Mouse (Mus musculus) CD8-positive naive resting alpha-beta T cell, adult 2 months (primary cell): ENCODE measurements around the gene Mpzl2.
A peak's percentile ranks its signal among the peaks of the same experiment; 100 is the strongest.
"Not testable (repeated sequence)": the region's sequence is repeated elsewhere in the genome, so short reads cannot be mapped to it uniquely, and the experiment has no call there.

ENCODE experiments used
- DNase-seq, 2 experiments: peaks; one replicate each; pipeline ENCODE4 v3.0.0; 2022; ENCODE audit warnings: low read depth in 2 of 2, low spot score in 2 of 2

Gene Mpzl2

DNA sequence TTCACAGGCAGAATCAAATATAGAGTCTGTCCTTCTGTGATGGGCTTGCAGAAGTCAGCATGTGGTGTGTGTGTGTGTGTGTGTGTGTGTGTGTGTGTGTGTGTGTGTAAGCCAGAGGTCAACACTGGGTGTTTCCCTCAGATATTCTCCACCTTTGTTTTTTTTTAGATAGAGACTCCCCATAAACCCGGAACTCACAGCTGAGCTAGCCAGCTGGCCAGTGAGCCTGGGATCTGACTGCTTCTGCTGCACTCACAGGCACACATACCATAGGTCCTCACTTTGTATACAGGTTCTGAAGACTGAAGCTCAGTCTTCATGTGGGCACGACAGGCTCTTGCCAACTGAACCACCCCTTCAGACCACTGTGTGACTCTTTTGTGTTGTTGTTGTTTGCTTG lies 7.3 kb upstream of the Mpzl2 start:
- no peak for DNase-seq

DNA sequence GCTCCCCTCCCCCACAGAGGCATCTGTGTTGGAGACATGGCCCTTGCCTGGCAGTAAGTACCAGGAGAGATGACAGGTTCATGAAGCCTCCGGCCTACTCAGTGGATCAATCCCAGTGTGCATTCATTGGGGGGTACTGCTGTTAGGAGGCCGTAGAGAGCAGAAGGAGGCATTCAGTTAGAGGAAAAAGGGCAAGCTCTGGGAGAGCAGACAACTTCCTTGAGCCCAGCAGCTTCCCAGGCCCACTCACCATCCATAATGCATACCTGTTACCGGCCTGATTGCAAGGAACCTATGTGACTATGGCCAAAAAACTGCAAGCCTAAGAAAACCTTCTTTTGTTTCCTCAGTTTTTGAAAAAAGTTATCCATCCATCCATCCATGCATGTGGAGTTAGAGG lies 5.1 kb upstream of the Mpzl2 start:
- no peak for DNase-seq

DNA sequence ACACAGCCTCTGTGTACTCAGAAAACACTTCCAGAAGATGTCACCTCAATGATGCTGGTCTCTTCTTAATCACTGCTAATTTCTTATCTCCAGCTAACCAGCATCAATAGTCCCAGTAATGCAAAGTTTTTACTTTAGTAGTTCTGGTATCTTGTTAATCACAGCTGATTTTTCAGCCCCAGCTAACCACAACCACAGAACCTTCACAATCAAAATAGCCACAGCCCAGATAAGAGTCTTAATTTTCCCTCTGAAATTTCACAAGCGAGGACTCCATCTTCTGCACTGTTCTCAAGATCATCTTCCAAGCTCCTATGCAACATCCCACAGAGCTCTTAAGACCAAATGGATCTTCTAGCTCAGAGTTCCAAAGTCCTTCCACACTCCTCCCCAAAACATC lies 1.8 kb upstream of the Mpzl2 start:
- DNase-seq: not testable (repeated sequence)

DNA sequence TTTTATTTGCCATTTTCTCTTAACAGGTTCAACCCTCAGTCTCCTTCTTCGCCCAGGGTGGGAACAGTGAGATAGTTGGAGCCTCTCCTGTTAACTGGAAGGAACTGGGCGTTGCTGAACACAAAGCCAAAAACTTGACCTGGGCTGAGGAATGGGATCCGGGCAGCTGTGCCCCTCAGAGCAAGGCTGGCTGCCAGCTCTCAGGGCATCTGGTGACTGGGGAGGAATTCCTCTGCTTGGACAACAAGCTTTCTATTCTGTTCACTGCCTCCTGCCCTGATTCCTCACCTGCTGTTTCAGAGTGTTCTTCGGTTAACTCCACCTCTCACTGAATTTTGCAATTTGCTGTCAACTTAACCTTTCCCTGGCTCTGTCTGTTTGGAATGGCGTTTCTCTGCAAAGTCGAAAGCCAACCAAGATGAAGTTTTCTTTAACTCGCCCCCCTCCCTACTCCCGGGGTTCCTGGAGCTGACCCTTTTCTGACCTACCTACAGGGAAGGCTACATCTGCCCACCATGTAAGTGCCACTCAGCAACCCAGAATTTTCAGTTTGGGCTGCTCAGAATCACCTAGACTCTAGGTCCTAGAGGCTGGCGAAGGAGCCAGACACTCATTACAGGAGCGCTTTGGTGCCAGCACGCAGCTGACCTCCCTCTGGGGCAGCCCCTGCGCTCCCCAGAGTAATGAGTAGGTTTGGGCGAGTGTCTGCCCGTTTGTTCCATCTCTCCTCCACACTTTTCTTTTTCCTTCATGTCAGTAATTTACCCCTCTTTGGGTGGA lies 657 bp downstream of the Mpzl2 start:
- no peak for DNase-seq

DNA sequence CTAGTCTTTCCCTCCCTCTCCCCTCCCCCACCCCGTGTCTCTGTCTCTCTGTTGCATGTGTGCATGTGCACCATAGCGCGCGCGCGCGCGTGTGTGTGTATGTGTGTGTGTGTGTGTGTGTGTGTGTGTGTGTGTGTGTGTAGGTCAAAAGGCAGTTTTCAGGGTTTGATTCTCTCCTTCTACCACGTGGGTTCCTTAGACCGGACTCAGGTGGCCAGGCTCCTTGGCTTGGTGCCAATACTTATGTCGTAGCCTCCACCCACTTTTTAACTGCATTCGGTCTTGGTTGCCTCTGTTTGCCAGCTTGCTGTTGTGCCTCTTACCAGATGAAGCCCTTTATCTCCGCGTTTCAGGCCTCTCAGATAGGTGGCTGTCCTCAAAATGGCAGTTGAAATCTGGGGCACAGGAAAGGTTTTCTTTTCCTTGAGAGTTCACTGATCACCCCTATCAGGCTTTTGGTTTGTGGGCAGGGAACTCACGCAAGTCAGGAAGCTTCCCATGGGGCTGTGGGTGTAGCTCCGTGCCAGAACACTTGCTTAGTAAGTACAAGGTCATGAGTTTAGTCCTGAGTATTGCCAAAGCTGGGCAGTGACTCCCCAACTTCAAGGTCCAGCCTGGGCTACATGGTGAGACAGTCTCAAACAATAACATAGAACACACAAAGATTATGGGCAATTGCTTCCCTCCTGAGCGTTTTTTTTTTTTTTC lies 1.7 kb downstream of the Mpzl2 start:
- DNase-seq: no peak

DNA sequence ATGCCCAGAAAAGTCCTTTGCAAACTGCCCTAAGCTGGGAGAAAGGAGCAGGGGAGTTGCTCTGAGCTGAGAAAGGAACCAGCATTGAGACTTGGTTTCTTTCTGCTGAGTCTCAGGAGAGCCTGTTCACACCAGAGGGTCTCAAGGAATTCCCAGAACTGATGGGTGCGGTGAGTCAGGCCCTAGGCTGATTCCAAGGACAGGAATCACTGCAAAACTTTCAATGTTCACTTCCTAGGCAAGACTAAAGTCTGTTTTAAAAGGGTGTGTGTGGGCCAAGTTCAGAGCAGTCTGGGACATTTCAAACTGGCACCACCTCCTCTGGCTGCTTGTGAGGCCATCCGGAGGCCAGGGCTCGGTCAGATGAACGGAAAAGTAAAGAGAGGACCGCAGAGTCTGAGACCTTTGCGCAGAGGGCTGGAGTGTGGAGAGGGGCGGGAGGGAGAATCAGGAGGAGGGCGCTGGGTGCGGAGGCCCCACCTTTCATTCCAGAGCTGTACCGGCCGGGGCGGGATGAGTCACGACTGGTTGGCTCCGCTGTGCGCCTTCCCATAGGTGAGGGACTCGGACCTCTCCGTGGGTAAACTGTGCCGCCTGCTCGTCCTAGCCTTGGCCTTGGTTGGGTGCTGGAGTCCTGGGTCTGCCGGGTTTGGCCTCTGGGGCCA lies 2.6 kb downstream of the Mpzl2 start:
- no peak for DNase-seq

DNA sequence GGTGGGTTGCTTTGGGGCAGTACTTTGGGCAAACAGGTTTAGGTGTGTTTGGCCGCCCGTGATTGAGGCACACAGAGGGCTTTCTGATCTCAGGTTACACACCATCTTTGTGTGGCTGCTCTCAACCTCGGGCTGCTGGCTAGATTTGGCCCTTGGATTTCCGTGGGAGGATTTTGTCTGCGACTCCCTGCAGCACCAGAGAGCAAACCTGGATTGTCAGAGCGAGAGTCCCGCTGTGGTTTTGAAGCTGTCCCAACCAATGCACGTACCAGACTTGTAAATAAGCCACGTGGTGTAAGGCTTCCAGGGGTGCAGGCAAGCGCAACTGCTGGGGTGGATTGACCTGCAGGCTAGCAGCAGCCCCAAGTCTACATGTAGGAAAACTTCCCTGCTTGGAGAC lies 3.3 kb downstream of the Mpzl2 start:
- DNase-seq: no peak

DNA sequence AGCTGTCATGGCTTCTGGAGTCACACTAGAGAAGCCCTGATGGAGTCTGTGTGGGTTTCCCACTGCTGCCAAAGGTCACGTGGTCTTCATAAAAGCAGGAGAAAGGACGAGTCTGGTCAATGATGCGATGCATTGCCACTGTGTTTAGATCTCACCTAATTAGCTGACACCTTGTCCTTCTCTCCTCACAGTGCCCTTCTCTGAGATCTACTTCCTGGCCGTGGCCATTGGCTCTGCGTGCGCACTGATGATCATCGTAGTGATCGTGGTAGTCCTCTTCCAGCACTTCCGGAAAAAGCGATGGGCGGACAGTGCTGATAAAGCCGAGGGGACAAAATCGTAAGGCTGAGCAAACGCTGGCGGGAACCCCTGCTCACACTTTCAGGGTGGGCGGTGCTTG lies 7.4 kb downstream of the Mpzl2 start:
- no peak for DNase-seq

DNA sequence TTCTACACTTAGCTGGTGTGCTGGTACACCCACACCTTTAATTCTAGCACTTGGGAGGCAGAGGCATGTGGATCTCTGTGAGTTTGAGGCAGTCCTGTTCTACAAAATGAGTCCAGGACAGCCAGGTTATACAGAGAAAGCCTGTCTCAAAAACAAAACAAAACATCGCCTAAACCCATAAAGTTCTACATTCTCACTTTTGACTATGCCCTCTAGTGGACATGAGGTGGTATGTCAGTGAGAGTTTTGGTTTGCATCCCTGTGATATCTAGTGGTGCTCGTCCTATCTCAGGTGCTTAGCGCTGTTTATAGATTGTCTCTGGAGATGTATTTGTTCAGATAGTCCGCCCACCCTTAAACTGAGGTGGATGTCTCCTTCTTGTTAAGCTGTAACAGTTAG lies 8.9 kb downstream of the Mpzl2 start:
- DNase-seq: peak; percentile 33 to 58

DNA sequence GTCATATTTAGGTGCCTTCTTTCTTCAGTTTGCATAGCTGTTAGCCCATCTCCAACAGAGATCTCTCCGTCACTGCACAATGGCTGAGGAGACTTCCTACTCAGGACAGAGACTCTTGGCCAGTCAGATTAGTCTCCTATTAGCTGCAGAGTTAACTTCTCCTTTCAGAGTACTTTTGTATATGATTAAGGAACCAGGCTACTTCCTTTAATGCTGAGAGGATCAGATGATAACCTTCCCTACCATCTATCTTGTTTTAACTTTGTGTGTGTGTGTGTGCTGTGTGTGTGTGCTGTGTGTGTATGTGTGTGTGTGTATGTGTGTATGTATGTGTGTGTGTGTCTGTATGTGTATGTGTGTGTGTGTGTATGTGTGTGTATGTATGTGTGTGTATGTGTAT lies 10.1 kb downstream of the Mpzl2 start:
- no peak for DNase-seq

DNA sequence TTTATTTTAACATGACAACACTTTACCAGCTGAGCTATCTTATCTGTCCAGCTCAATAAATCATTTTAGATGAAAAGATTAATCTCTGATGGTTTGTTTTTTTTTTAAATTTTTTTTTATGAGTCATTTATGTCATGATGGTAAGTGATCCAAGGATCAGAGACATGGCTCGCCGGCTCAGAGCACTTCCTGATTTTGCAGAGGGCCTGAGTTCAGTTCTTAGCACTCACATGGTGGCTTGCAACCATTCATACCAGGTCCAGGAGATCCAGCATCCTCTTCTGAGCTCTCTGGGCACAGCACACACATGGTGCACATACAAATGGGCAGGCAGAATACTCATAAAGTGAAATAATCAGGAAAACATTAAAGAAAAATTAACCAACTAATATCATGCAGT lies 10.7 kb downstream of the Mpzl2 start:
- DNase-seq: no peak

DNA sequence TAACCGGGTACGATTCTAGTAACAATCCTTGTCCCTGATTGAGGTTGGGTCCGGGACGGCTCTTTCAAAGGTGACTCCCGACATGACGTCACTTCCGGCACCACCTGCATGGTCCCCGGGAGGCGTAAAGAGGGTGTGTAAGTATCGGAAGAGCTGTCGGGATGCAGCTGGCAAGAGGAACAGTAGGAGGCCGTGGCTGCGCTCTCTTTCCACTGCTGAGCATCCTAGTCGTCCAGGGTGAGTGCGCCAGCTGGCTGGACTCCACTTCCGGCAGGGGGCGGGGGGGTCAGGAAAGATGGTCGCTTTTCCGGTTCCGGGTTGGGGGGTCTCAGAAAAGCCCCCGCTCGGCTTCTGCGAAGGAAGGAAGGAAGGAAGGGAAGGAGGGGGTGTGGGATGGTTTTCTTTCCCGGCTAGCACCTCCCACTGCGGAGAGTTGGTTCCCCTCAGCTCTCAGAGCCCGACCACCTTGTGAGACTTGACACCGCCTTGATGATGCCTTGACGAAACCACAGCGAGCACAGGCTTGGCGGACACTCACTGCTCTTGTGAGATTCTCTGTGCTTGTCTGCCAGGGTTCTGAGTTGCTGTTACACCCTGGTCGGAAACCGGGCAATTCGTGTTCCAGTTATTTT lies 15.6 kb downstream of the Mpzl2 start, which contains the start of gene Mpzl3:
Gene Mpzl3, plus strand, starts transcription at position 105 of the 632 bp plus-strand sequence.
- DNase-seq: peak; percentile 78 to 84

DNA sequence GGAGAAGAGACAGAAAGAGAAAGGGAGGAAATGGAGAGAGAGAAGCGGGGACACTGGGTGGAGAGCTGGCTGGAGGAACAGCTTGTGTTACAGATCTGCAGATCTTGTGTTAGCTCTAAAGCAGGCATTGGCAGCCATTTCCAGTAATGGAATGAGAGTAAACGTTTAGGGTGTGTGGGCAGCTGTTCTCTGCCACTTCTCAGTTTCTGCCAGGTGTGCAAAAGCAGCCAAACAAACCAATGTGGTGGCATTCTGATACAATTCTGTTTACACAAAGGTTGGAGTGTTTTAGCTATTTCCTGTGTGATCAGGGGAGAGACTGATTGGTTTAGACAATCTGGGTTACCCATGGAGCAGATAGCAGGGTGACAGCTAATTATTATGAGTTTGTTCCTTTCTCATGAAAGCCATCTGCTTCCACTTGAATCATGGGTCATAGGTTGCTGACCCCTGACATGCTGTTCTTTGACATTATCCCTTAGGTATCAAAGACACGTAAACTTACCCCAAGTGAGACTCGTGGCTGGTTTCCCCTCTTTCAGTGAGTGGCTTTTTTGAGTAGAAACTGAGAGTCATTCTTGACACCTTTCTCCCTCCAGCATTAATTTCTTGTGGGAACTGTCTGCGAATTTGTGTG lies 18.8 kb downstream of the Mpzl2 start:
- DNase-seq: no peak

DNA sequence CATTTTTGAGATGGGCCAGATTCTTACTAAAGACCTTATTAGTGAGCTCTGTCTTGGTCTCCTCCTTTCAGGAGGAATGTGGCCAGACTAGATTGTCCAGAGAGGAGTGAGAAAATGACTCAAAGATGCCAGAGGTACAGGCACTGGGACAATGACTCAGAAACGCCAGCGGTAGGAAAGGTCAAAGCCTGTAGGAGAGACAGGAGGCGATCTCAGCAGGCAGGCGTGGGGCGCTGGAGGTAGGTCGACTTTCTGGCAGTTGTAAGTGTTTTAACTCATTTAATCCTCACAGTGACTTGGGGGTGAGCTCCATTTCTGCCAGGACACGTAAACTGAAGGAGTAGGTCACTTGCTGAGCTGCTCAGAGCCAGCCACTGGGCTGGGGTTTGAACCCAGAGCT lies 20.6 kb downstream of the Mpzl2 start:
- no peak for DNase-seq

DNA sequence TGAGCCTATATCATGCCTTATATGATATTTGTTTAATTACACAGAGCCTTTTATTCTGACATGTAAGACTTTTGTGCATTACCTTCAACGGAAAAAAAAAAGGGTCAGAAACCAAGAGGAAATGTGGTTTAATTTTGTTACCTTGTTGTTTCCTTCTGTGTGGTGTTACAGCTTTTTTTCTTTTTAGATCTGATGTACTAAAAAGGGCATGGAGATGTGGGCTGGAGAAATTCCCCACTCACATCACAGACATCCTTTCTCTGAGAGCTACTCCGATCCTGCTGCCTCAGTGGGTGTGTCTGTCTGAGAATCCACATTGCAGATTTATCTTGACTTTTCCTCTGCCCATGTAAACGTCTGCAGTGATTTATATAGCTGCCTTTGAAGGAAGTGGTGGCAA lies 23.1 kb downstream of the Mpzl2 start:
- peak in 1 of 2 experiments; percentile 43 for DNase-seq

DNA sequence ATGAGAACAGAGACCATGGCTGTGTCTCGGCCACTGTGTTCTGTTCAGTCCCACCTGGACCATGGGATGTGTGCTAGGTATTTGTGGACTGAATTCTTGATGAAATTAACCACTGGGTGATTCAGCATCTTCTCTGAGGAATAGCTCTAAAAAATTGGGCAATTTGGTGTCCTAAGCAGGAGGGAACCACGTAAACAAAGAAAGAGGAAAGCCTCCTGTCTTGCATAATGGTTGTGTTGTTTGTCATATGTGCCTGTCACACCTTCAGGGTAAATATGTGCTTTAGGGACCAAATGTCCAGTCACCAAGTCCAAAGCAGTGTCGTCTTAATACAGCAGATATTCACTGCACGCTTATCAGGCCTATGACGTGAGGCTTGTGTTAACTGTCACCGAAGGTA lies 24.8 kb downstream of the Mpzl2 start:
- DNase-seq: no peak

DNA sequence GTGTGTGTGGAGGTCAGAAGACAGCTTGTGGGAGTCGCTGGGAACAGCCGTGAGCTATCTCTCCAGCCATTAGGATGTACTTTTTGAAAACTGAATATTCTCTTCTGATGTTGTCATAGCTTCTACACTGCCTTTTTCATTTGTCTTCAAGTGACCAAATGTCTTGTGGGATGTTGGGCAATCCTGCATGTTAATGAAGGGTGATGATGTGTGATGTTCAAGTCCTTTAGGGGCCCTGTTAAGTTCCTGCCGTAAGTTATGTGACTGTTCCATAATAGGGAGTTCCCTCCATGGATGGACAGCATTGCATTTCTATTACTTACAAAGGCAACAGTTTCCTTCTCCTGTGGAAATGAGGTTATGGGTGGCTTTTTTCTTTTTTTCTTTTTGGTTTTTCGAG lies 27.1 kb downstream of the Mpzl2 start:
- DNase-seq: no peak

DNA sequence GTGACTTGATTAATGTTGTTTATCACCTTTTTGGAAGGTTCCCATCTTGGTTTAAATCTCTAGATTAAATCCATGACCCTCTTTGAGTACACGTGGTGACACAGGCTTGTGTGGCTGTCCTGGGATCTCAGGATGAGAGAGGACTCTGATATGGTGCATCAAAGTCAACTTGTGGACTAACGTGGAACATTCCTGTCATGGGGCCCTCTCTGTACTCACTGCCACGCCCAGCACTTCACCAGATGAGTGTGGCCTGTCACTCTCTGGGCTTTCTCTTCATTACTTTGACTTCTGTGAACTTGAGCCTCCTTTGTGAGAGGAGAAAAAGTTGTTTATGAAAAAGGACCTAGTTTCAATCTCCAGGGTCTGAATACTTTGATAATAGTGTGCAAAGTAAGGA lies 32.2 kb downstream of the Mpzl2 start:
- no peak for DNase-seq

DNA sequence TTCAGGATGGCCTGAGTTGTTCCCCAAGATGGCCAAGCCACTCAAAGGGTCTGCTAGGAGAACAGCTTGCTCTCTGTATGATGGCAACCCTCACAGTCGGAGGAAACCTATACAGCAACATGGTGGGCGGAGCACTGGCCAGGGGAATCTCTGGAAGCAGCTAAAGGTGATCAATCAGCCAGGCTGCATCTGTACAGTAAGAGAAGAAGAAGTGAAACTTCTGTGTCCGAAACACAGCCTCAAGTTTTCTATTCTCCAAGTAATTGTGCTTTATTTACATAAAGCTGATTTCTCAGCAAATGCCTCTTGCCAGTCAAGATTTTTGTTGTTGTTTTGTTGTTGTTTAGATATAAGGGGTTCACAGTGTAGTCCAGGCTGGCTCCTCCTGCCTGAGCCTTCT lies 38.3 kb downstream of the Mpzl2 start:
- no peak for DNase-seq

DNA sequence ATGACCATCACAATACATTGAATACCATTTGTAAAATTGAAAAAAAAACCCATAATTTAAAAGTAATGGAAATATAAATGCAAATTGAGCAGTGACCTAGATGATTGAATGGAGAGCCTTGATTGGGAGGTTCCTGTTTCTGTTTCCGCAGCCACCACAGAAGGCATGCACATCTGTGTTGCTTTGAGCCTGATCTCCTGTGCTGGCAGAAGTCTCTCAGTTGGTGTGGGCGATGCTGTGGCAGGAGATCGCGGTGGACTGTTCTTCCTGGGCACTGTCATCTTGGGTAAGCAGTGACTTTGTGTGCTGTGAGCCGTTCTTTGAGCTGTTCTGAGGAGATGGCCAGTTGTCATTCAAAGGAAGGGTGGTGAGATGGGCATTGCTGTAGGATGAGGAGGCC lies 39.4 kb downstream of the Mpzl2 start, which contains the start of gene Jaml:
Gene Jaml, plus strand, starts transcription at position 173 of the 400 bp plus-strand sequence.
- DNase-seq: peak; percentile 35 to 48

DNA sequence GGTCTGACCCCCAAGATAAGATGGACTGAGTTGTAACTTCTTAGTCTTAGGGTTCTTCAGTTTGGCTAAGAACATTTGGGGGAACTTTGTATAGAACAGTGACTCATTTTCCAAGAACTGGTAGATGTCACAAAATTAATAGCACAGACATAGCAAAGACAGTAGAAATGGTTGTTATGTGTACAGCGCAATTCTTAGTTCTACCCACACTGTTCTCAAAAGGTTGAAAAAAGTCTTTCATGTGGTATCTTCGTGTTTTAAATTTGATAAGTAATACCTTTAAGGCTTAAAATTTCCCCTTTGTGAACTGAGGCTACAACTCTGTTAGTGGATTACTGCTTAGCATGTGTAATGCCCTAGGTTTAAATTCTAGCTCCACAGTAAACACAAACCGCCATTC lies 43.5 kb downstream of the Mpzl2 start:
- DNase-seq: no peak
